Mouse (Mus musculus): ENCODE measurements around the gene Rpl27a. TPM values are rescaled to one million over a fixed set of nuclear protein-coding genes. Genes with fewer than 3 reads are reported as not detected.

The Rpl27a gene
- polyA plus RNA-seq, 1 experiment from 2014 or later = 125 TPM

Small RNAs within 50 kb of the gene (microRNA-seq; reads per million reads assigned to microRNA genes)
- not detected for gene Gm47284

Other genes starting within 250 kb of the Rpl27a start
- gene Stk33, start 80.1 kb upstream of the Rpl27a start, polyA plus RNA-seq (2016; fragmentation: Nextera tagmentation; extraction: Ambion mirVana) = not detected in 2 replicates
- gene Trim66, start 11.0 kb upstream of the Rpl27a start, polyA plus RNA-seq (2016; fragmentation: Nextera tagmentation; extraction: Ambion mirVana) = 0.04 TPM in 1 of 2 replicates, not detected in the other
- 25.1 and 25.3 TPM in 2 replicates for gene St5, start 184.5 kb downstream of the Rpl27a start, polyA plus RNA-seq (2016; fragmentation: Nextera tagmentation; extraction: Ambion mirVana)
- gene Akip1, start 184.5 kb downstream of the Rpl27a start, polyA plus RNA-seq (2016; fragmentation: Nextera tagmentation; extraction: Ambion mirVana) = 47.9 and 50.2 TPM in 2 replicates
- 0.13 and 0.25 TPM in 2 replicates for gene BC051019, start 204.7 kb downstream of the Rpl27a start, polyA plus RNA-seq (2016; fragmentation: Nextera tagmentation; extraction: Ambion mirVana)
- gene Ascl3, start 212.6 kb downstream of the Rpl27a start, polyA plus RNA-seq (2016; fragmentation: Nextera tagmentation; extraction: Ambion mirVana) = not detected in 2 replicates
- 38.8 and 39.6 TPM in 2 replicates for gene Tmem9b, start 233.7 kb downstream of the Rpl27a start, polyA plus RNA-seq (2016; fragmentation: Nextera tagmentation; extraction: Ambion mirVana)

All from liver, embryonic 12.5 days (tissue).